Mouse (Mus musculus) stomach, embryonic 16.5 days (tissue): ENCODE results near the gene BC049352. TPM values are rescaled to one million over a fixed set of nuclear protein-coding genes. Genes with fewer than 3 reads are reported as not detected.

Source experiments
- ATAC-seq: fragments of 200-750 bp; cut with Nextera tagmentation; 2 replicates; pipeline ENCODE4 v1.8.0; 2017; ENCODE audit warnings: moderate number of reproducible peaks, moderate TSS enrichment; ENCODE audit not compliant: insufficient read depth, low FRiP score
- H3K27ac ChIP-seq: fragments of 300-500 bp; sonication (generic); 2 replicates; pipeline ENCODE4 v1.5.1; 2014; ENCODE audit warnings: low read length
- H3K27me3 ChIP-seq: fragments of 300-500 bp; sonication (generic); 2 replicates; pipeline ENCODE4 v1.6.1; 2014; ENCODE audit warnings: low read length, control low read depth, mixed read lengths; ENCODE audit not compliant: control insufficient read depth, insufficient read depth
- H3K36me3 ChIP-seq: fragments of 300-500 bp; sonication (generic); 2 replicates; pipeline ENCODE4 v1.6.1; 2014; ENCODE audit warnings: low read length; ENCODE audit not compliant: control insufficient read depth, insufficient read depth
- H3K4me1 ChIP-seq: fragments of 300-500 bp; sonication (generic); 2 replicates; pipeline ENCODE4 v1.6.1; 2014; ENCODE audit warnings: low read length, control low read depth, mixed read lengths; ENCODE audit not compliant: control insufficient read depth, insufficient read depth
- H3K4me2 ChIP-seq: fragments of 300-500 bp; sonication (generic); 2 replicates; pipeline ENCODE4 v1.6.1; 2014; ENCODE audit warnings: low read depth, low read length, mixed read lengths
- H3K4me3 ChIP-seq: fragments of 300-500 bp; sonication (generic); replicated peaks from 2 replicates; pipeline ENCODE4 v1.5.1; 2014; ENCODE audit warnings: mild to moderate bottlenecking, low read length
- H3K9ac ChIP-seq: fragments of 300-500 bp; sonication (generic); 2 replicates; pipeline ENCODE4 v1.6.1; 2014; ENCODE audit warnings: low read length
- H3K9me3 ChIP-seq: fragments of 300-500 bp; sonication (generic); replicated peaks from 2 replicates; pipeline ENCODE4 v1.6.1; 2016; ENCODE audit warnings: low read length, control low read depth; ENCODE audit not compliant: control insufficient read depth
- WGBS: fragments of 180-500 bp; shearing (Covaris S2); extraction: QIAGEN DNeasy Blood & Tissue Kit; methylation state at CpG from one replicate; pipeline ENCODE4 v1.1.7; 2014; 5-methylcytosine and 5-hydroxymethylcytosine counted together
- polyA plus RNA-seq: library from polyadenylated mRNA; unstranded; fragments of >200 nt; fragmentation: Nextera tagmentation; extraction: Ambion mirVana; gene quantifications from 2 replicates; pipeline ENCODE4 v1.2.1, GENCODE M21; 2015

Gene BC049352
- polyA plus RNA-seq, 1 experiment from 2014 or later = not detected

DNA sequence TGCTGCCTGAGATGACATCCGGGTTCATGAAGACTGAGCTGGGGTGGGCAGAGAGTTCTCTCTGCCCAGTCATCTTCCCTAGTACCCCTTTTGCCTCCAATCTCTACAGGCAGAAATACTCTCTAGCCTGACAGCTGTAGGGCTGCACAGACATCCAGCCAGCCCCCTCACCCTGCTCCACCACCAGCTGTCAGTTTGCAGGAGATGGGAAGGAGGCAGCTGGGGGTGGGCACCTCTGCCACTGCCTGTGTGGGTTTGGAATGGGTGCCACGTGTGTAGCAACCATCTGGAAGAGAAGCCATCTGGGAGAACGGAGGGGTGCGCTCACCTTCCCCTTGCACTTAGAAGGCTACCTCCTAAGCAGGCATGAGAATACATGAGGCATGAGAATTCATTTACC, 3.4 kb downstream of the BC049352 start:
- Histone ChIP-seq H3K9ac (no peak overlapping the region), H3K27ac (no peak overlapping the region), H3K9me3 (no peaks in the 10 kb centered on the region), H3K4me2 (no peak overlapping the region), H3K4me1 (no peaks in the 10 kb centered on the region), H3K36me3 (no peaks in the 10 kb centered on the region), H3K4me3 (no peak overlapping the region), H3K27me3 (no peaks in the 10 kb centered on the region)
- ATAC-seq = no peak
- 76% methylated on average over 4 of the region's 4 CpGs for WGBS

DNA sequence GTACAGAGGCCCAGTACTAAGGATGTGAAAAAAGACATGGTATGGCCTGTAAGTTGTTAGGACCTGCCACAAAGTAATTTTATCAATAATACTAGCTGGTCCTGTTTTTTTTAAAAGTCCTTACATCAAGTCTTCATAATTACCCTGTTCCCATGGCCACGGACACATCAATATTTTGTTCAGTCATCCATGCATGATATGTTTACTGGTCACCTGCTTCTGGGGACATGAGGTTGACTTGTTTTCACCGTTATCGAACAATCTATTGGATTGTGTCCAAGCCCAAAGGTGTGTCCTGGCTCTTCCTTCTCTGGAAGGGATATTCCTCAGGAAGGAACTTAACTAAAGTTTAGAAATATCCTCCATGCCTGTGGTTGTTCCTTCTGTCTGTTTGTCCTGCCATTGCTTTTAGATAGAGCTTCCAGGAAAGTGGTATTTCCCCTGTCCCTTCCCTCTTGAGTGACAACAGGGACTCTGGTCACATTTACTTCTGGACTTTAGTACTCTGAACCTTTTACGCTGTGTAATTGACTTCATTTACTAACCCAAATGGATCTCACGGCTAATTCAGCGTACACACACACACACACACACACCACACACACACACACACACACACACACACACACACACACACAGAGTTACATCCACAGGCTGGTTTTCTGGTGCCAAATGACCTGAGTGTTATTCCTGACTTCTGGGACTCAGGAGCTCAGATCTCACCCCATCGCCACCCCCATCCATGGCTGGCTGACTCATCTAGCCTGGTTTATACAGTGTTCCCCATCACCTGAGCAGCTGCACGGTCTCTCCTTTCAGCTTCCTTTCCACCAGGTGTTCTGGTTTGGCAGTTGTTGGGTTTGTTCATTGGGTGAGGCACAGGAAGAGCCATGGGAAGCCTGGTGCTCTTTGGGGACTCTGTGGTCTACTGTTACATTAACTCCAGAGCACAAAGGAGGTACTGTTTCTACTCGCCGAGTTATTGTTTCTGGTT, 7.1 kb downstream of the BC049352 start:
- WGBS = 83% methylated on average over 10 of the region's 10 CpGs
- no peak for ATAC-seq
- no peak overlapping the region for H3K4me3 ChIP-seq
- H3K27me3 ChIP-seq = no peaks in the 10 kb centered on the region
- no peaks in the 10 kb centered on the region for H3K4me1 ChIP-seq
- H3K9ac ChIP-seq = no peak overlapping the region
- no peak overlapping the region for H3K4me2 ChIP-seq
- no peak overlapping the region for H3K27ac ChIP-seq
- H3K9me3 ChIP-seq = no peaks in the 10 kb centered on the region
- H3K36me3 ChIP-seq = no peaks in the 10 kb centered on the region

DNA sequence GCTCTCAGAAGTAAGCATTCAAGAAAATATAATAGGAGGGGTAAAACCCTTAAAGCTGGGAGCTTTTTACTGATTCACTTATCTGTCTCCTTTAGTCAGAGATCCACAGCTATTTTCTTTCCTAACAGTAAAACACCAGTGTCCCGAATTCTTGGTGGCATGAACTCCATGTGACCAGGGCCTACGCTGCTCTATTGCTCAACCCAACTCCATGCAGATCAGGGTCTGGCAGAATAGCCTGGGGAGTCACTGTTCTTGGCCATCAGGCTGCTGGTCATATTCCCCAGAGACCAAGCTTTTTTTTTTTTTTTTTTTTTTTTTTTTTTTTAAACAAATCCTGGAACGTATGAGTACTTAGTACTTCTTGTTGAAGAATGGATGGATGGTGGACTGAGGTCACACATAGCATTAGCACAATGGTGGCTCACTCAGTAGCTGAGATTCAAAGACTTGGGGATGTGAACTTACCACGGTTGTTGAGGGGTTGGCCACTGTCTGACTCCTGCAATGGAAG, 7.9 kb downstream of the BC049352 start:
- 78% methylated on average over 4 of the region's 4 CpGs for WGBS
- Histone ChIP-seq H3K4me3 (no peak overlapping the region), H3K27ac (no peak overlapping the region), H3K4me1 (no peaks in the 10 kb centered on the region), H3K36me3 (no peaks in the 10 kb centered on the region), H3K4me2 (no peak overlapping the region), H3K9me3 (no peaks in the 10 kb centered on the region), H3K27me3 (no peaks in the 10 kb centered on the region), H3K9ac (no peak overlapping the region)
- ATAC-seq = no peak

DNA sequence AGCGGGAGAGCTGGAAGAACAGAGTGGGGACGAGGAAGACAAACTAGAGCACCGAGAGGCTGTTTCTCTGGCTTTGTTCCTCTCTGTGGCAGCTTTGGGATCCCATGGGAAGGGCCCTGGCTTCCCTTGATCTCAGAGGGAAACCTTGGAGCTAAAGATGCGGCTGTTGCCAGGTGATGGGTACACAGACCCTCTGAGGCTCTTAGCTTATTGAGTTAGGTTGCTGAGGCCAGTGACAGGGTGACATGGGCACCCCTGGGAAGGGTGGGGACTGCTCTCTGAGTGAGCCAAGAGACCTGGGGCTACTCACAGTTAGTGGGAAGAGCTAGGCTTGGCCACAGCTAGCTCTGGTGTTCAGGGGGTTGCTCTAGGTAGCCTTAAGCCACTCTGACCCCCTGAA, 13.7 kb downstream of the BC049352 start:
- H3K36me3 ChIP-seq = no peaks in the 10 kb centered on the region
- no peak overlapping the region for H3K9ac ChIP-seq
- no peak overlapping the region for H3K4me3 ChIP-seq
- no peaks in the 10 kb centered on the region for H3K4me1 ChIP-seq
- no peaks in the 10 kb centered on the region for H3K27me3 ChIP-seq
- no peaks in the 10 kb centered on the region for H3K9me3 ChIP-seq
- WGBS = 70% methylated on average over 4 of the region's 4 CpGs
- H3K27ac ChIP-seq = no peak overlapping the region
- no peak overlapping the region for H3K4me2 ChIP-seq
- ATAC-seq = no peak

DNA sequence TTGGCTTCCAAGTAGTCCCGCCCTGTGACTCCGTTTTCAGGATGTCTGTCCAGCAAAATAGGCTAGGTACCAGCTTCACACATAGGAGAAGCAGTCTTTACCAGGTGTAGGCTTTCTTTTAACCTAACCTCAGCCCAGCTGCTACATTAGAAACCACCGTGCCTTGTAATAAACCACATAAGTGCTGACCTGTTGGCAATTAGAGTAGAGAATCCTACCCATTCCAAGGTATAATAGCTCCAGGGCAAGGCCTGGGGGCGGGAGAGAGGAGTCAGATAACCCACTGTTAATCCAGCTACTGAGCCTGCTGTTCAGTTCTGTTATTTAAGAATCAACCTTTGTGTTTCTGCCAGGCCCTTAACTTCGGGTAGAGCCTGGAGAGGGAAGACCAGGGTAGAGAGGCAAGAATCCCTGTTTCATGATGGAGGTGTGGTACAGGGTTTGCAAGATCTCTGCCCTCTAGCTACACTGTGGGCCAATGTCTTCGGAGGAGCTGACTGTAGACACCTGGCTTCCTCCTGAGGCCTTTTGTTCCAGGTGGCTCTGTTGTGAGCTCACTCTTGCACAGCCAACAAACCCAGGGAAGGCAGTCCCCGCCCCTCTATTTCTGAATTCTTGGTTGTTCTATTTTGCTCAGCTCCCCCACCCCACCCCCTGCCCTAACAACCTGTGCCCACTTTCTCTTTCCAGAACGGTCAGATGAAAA, 14.5 kb downstream of the BC049352 start:
- ATAC-seq = no peak
- no peaks in the 10 kb centered on the region for H3K36me3 ChIP-seq

DNA sequence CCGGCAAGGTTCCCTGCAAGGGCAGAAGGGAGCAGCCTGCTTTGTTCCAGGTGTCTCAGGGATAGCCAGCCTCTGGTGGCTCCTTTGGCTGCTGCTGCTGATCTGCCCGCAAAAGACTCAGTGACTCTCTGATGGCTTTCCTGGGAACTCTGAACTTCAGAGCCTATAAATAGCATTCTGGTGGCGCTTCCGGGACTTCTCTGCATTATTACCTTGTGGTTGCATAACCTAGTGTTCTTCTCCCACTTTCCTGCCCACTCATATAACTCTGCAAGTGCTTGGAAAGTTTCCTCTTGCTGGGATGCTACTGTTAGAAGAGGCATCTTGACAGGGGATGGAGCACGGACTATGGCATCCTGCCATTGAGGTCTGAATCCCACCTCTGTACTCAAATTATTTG, 15.7 kb downstream of the BC049352 start:
- WGBS = 78% methylated on average over 5 of the region's 5 CpGs
- no peak overlapping the region for H3K4me2 ChIP-seq
- no peaks in the 10 kb centered on the region for H3K27me3 ChIP-seq
- ATAC-seq = no peak
- H3K9me3 ChIP-seq = no peaks in the 10 kb centered on the region
- H3K36me3 ChIP-seq = no peaks in the 10 kb centered on the region
- H3K4me3 ChIP-seq = no peak overlapping the region
- H3K27ac ChIP-seq = no peak overlapping the region
- H3K9ac ChIP-seq = no peak overlapping the region
- no peaks in the 10 kb centered on the region for H3K4me1 ChIP-seq

More for the DNA sequence above, 14.5 kb downstream of the BC049352 start:
- Histone ChIP-seq H3K4me3 (no peak overlapping the region), H3K9ac (no peak overlapping the region), H3K4me2 (no peak overlapping the region), H3K27ac (no peak overlapping the region), H3K4me1 (no peaks in the 10 kb centered on the region), H3K9me3 (no peaks in the 10 kb centered on the region), H3K27me3 (no peaks in the 10 kb centered on the region)
- WGBS = 72% methylated on average over 8 of the region's 8 CpGs

DNA sequence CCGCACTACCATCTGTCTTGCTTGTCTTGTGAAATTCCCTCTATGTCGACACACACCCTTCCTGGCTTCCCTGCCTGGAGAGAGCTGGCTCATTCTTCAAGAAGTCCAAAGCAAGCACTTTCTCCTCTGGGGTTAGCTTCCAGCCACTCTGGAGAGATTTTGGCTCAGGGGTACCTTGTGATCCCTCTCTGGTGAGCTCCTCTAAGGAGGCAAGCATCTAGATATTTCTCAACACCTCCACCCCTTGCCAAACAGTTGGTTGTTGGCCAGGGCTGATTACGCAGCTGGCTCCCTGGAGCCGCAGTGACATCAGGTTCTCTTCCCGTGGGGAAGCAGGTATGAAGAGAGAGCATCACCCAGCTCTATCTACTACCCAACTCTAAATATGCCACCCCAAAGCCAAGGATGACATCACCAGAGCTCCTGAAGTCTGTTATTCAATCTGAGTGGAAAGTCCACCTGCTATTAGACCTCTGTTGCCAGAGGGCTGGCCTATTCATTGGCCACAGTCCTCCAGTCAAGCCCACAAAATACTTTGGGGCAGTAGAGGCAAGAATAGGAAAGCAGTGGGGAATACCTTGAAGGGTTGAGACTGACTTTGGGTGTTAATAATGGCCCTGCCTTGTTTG, 19.6 kb downstream of the BC049352 start:
- Histone ChIP-seq H3K27me3 (no peaks in the 10 kb centered on the region), H3K4me2 (peak overlapping the region; percentile 49), H3K36me3 (no peaks in the 10 kb centered on the region), H3K4me1 (0 out of 2 replicates have a peak, but pooled peaks cover 4% of the 10 kb centered on the region), H3K9me3 (no peaks in the 10 kb centered on the region), H3K27ac (no peak overlapping the region), H3K4me3 (no peak overlapping the region), H3K9ac (no peak overlapping the region)
- ATAC-seq = no peak
- WGBS = 67% methylated on average over 5 of the region's 5 CpGs

DNA sequence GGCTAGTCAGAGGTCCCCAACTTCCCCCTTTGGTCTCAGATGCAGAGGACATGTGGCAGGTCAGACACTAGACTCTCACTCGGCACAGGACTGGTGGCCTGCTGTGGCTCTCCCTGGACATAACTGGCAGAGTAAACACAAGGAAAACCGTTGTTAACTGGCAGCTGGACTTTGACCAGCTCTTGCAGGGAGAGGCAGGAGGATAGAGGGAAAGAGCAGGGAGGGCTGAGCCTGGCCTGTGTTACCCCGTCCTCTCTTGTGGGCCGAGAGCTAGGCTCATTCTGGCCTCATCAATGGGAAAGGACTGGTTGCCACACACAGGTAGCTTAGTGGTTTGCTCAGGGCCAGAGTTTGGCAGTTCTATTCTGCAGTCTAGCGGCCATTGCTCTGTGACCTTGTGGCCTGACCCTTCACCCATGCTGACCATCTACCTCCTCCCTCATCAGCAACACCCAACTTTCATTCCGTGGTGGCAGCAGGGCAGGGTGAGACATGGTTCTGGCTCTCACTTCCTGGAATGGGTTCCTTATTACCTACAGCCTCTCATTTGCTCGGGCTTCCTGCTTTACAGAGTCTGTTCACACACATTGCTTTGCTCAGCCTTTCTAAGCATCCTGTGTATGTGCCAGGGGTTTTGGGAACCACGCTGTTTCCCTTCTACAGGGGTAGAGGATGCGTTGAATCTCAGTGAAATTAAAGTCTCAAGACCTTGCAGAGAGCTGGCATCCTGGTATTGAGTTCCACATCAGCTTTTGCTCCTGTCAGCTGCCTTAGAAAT, 20.4 kb downstream of the BC049352 start:
- Histone ChIP-seq H3K9ac (peak overlapping the region; percentile 40; the same call in 1 of the 2 replicates), H3K36me3 (no peaks in the 10 kb centered on the region), H3K4me2 (peak overlapping the region; percentile 49), H3K27ac (peak overlapping the region; percentile 74), H3K9me3 (no peaks in the 10 kb centered on the region), H3K27me3 (no peaks in the 10 kb centered on the region), H3K4me3 (peak overlapping the region; percentile 38), H3K4me1 (0 out of 2 replicates have a peak, but pooled peaks cover 4% of the 10 kb centered on the region)
- peak; percentile 67 for ATAC-seq
- 59% methylated on average over 9 of the region's 9 CpGs for WGBS
